Mouse (Mus musculus): ENCODE measurements at regions not wholly inside any gene's neighbourhood (a gene's known extent, or its start where the extent isn't known, plus 50 kb on each side); places are given as distances from the start of the nearest gene placed in this dataset.
"Not testable (repeated sequence)": the region's sequence is repeated elsewhere in the genome, so short reads cannot be mapped to it uniquely, and the experiment has no call there.

DNA sequence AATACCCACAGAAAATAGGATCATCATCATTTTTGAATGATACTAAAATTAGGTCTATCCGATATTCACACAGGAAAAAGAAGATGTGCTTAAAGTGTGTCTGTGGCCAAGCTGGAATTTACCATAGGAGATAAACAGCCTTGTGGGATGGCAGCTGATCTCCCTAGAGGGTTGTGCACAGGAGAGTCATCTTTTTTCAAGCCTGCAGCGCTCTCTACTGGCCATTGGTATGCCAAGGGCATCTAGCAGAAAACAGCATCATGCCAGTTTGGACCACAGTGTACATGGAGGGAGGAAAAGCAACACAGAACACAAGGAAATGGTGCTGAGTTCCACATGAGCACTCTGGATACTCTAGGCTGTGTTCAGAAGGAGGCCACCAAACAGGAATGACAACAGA lies 74.1 kb upstream of the Diaph3 start:
- H3K27me3 ChIP-seq (replicated peaks): no peaks in the 10 kb centered on the region

GRCm38 (mm10) chr14:87217042-87217441 lies 76.0 kb upstream of the Diaph3 start:
- H3K4me2 ChIP-seq: no peak overlapping the region
- H3K4me1 ChIP-seq: no peaks in the 10 kb centered on the region
- 82% methylated on average over 7 of the region's 7 CpGs for WGBS
- no peak overlapping the region for H3K4me3 ChIP-seq (replicated peaks)
- no peak overlapping the region for H3K9ac ChIP-seq (replicated peaks)
- no peaks in the 10 kb centered on the region for H3K36me3 ChIP-seq
- no peak overlapping the region for H3K27ac ChIP-seq (replicated peaks)
- no peak for ATAC-seq (ENCODE audit: low FRiP score)
- H3K9me3 ChIP-seq (replicated peaks): no peaks in the 10 kb centered on the region
- no peaks in the 10 kb centered on the region for H3K27me3 ChIP-seq (replicated peaks)

More for the DNA sequence above, 74.1 kb upstream of the Diaph3 start:
- no peaks in the 10 kb centered on the region for H3K4me1 ChIP-seq
- H3K36me3 ChIP-seq: no peaks in the 10 kb centered on the region
- H3K27ac ChIP-seq (replicated peaks): no peak overlapping the region
- no peaks in the 10 kb centered on the region for H3K9me3 ChIP-seq (replicated peaks)
- H3K4me3 ChIP-seq (replicated peaks): no peak overlapping the region
- ATAC-seq (ENCODE audit: low FRiP score): no peak
- WGBS: 29% methylated on average over 2 of the region's 2 CpGs
- no peak overlapping the region for H3K9ac ChIP-seq (replicated peaks)
- H3K4me2 ChIP-seq: no peak overlapping the region

DNA sequence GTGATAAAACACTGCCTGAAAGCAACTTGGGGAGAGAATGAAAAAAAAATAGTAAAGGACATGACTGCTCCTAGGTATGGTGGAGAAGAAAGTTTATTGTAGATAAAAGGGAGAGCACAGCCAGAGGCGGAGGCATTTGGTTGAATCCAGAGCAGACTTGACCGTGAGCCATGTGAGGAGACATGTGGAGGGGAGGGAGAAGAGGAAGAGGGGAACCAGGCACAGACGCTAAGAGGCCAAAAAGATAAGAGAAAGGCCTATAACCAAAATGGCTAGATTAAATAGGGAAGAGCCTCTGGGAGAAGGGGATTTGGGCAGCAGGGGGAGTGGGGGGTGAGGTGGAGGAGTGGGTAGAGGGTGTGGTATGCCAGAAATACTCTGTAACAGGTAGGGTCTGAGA lies 78.9 kb upstream of the Diaph3 start:
- ATAC-seq (ENCODE audit: low FRiP score): no peak
- 96% methylated on average over 3 of the region's 3 CpGs for WGBS
- Histone ChIP-seq H3K27me3 (replicated peaks) (no peaks in the 10 kb centered on the region), H3K27ac (replicated peaks) (no peak overlapping the region), H3K36me3 (no peaks in the 10 kb centered on the region), H3K4me3 (replicated peaks) (no peak overlapping the region), H3K4me1 (no peaks in the 10 kb centered on the region), H3K9ac (replicated peaks) (no peak overlapping the region), H3K9me3 (replicated peaks) (no peaks in the 10 kb centered on the region), H3K4me2 (no peak overlapping the region)

- Histone ChIP-seq H3K27me3 (replicated peaks) (no peaks in the 10 kb centered on the region), H3K36me3 (no peaks in the 10 kb centered on the region), H3K27ac (replicated peaks) (no peak overlapping the region), H3K9ac (replicated peaks) (no peak overlapping the region), H3K4me2 (no peak overlapping the region), H3K9me3 (replicated peaks) (no peaks in the 10 kb centered on the region), H3K4me3 (replicated peaks) (no peak overlapping the region), H3K4me1 (no peaks in the 10 kb centered on the region)
- no peak for ATAC-seq (ENCODE audit: low FRiP score)
- WGBS: 80% methylated on average over 5 of the region's 5 CpGs
Observed at GRCm38 (mm10) chr14:87224870-87225269, 83.8 kb upstream of the Diaph3 start.

GRCm38 (mm10) chr14:87249258-87249657 lies 108.2 kb upstream of the Diaph3 start:
- Histone ChIP-seq H3K27me3 (replicated peaks) (no peaks in the 10 kb centered on the region), H3K4me2 (no peak overlapping the region), H3K9ac (replicated peaks) (no peak overlapping the region), H3K4me3 (replicated peaks) (no peak overlapping the region), H3K27ac (replicated peaks) (no peak overlapping the region), H3K4me1 (no peaks in the 10 kb centered on the region), H3K36me3 (no peaks in the 10 kb centered on the region), H3K9me3 (replicated peaks) (no peaks in the 10 kb centered on the region)
- no peak for ATAC-seq (ENCODE audit: low FRiP score)
- 95% methylated on average over 2 of the region's 2 CpGs for WGBS

DNA sequence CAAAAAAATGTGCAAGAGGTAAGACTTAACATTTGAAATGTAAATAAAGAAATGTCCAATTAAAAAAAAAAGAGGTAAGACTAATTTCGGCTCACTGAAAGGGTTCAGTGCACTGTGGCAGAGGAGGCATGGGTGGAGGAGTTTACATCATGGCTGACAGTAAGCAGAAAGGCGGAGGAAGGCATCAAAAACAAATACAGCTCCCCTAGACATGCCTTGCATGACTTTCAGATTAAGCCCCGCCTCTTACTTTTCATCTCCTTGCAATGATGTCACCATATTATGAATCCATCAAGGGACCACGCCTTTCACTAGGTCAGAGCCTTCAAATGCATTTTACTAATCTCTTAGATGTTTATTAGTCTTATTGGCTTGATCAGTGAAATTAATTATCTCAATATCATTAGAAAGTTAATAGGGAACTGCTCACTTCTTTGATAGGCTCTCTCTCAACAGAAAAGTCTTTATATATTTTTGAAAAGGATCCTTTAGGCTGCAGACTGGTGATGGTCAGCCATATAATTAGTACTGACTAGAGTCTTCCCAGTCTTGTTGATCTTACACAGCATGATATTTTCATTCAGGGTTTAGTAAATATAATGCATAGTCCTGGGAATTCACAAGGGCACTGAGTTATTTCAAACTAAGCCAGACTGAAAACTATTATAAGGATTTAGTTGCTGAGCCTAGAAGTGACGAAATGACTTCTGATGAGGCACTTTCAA lies 114.6 kb upstream of the Diaph3 start:
- Histone ChIP-seq H3K9me3 (replicated peaks) (no peaks in the 10 kb centered on the region), H3K36me3 (no peaks in the 10 kb centered on the region), H3K9ac (replicated peaks) (no peak overlapping the region), H3K4me2 (no peak overlapping the region), H3K4me3 (replicated peaks) (no peak overlapping the region), H3K27me3 (replicated peaks) (no peaks in the 10 kb centered on the region), H3K27ac (replicated peaks) (no peak overlapping the region), H3K4me1 (no peaks in the 10 kb centered on the region)
- no peak for ATAC-seq (ENCODE audit: low FRiP score)
- 85% methylated on average over 5 of the region's 5 CpGs for WGBS

DNA sequence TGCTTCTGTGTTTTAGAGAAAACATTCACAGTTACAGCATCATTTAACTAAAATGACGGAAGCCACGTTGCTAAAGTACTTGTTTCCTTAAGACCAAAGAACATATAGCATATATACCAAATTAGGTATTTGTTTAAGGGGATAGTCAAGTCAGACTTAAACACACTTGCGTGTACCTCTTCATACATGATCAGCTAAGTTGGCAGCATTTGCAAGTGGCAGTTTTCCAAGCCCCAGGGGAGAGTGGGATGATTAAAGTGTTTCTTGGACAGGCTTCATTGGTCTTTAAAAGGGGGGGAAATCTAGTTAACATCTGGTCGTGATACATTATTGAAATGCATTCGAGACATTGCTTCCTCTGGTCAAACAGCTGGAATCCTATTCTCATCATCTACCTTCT lies 120.7 kb upstream of the Diaph3 start:
- no peak overlapping the region for H3K9ac ChIP-seq (replicated peaks)
- 59% methylated on average over 5 of the region's 5 CpGs for WGBS
- ATAC-seq (ENCODE audit: low FRiP score): no peak
- no peak overlapping the region for H3K27ac ChIP-seq (replicated peaks)
- H3K4me2 ChIP-seq: no peak overlapping the region
- H3K4me3 ChIP-seq (replicated peaks): no peak overlapping the region
- H3K36me3 ChIP-seq: no peaks in the 10 kb centered on the region
- no peaks in the 10 kb centered on the region for H3K9me3 ChIP-seq (replicated peaks)
- no peaks in the 10 kb centered on the region for H3K27me3 ChIP-seq (replicated peaks)
- H3K4me1 ChIP-seq: no peaks in the 10 kb centered on the region

- no peak overlapping the region for H3K9ac ChIP-seq (replicated peaks)
- no peak overlapping the region for H3K4me3 ChIP-seq (replicated peaks)
- no peak for ATAC-seq (ENCODE audit: low FRiP score)
- H3K36me3 ChIP-seq: no peaks in the 10 kb centered on the region
- H3K9me3 ChIP-seq (replicated peaks): no peaks in the 10 kb centered on the region
- WGBS: 89% methylated on average over 4 of the region's 4 CpGs
- H3K27me3 ChIP-seq (replicated peaks): no peaks in the 10 kb centered on the region
- H3K4me1 ChIP-seq: peaks cover 3% of the 10 kb centered on the region
- no peak overlapping the region for H3K27ac ChIP-seq (replicated peaks)
- H3K4me2 ChIP-seq: no peak overlapping the region
Observed at GRCm38 (mm10) chr14:87264826-87265225, 123.8 kb upstream of the Diaph3 start.

GRCm38 (mm10) chr14:87266309-87266708 lies 125.3 kb upstream of the Diaph3 start:
- no peak for ATAC-seq (ENCODE audit: low FRiP score)
- peaks cover 5% of the 10 kb centered on the region for H3K4me1 ChIP-seq
- no peak overlapping the region for H3K4me3 ChIP-seq (replicated peaks)
- no peaks in the 10 kb centered on the region for H3K36me3 ChIP-seq
- 56% methylated on average over 6 of the region's 6 CpGs for WGBS
- no peak overlapping the region for H3K9ac ChIP-seq (replicated peaks)
- no peak overlapping the region for H3K4me2 ChIP-seq
- H3K9me3 ChIP-seq (replicated peaks): no peaks in the 10 kb centered on the region
- H3K27ac ChIP-seq (replicated peaks): no peak overlapping the region
- no peaks in the 10 kb centered on the region for H3K27me3 ChIP-seq (replicated peaks)

GRCm38 (mm10) chr14:87289266-87289665 lies 127.2 kb upstream of the Tdrd3 start:
- not testable (repeated sequence) for H3K36me3 ChIP-seq; H3K9ac ChIP-seq (replicated peaks); H3K4me1 ChIP-seq; H3K27ac ChIP-seq (replicated peaks); H3K4me2 ChIP-seq; H3K4me3 ChIP-seq (replicated peaks); H3K27me3 ChIP-seq (replicated peaks); ATAC-seq (ENCODE audit: low FRiP score); H3K9me3 ChIP-seq (replicated peaks)
- whole genome bisulfite sequencing: 95% methylated on average over 8 of the region's 8 CpGs

GRCm38 (mm10) chr14:87289708-87290243 lies 126.7 kb upstream of the Tdrd3 start:
- Histone ChIP-seq H3K9ac (replicated peaks) (no peak overlapping the region), H3K9me3 (replicated peaks) (no peaks in the 10 kb centered on the region), H3K36me3 (no peaks in the 10 kb centered on the region), H3K27me3 (replicated peaks) (no peaks in the 10 kb centered on the region), H3K4me3 (replicated peaks) (no peak overlapping the region), H3K4me2 (no peak overlapping the region), H3K27ac (replicated peaks) (no peak overlapping the region), H3K4me1 (no peaks in the 10 kb centered on the region)
- WGBS: 90% methylated on average over 4 of the region's 4 CpGs
- ATAC-seq (ENCODE audit: low FRiP score): no peak

DNA sequence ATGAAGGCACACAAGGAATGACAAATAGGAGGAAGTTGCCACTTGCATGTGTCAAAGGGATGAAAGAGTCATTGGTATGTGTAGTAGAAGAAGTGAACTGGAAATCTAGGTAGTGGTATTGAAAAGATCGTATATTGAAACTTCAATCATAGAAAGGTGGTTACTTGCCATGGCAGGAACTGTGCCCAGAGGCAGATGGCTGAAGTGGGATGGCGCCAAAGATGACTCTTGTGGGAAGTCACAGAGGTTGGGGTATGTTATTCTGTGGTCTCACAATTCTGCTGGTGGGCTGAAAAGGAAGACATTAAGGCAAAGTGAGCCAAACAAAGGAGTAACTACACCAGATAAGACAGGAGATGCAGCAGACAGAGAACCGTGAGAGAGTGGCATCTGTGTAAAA lies 121.2 kb upstream of the Tdrd3 start:
- Histone ChIP-seq H3K4me1 (no peaks in the 10 kb centered on the region), H3K4me3 (replicated peaks) (no peak overlapping the region), H3K9me3 (replicated peaks) (no peaks in the 10 kb centered on the region), H3K4me2 (no peak overlapping the region), H3K27me3 (replicated peaks) (no peaks in the 10 kb centered on the region), H3K36me3 (no peaks in the 10 kb centered on the region), H3K9ac (replicated peaks) (no peak overlapping the region), H3K27ac (replicated peaks) (no peak overlapping the region)
- no peak for ATAC-seq (ENCODE audit: low FRiP score)
- WGBS: 89% methylated on average over 3 of the region's 3 CpGs

All from neural tube, embryonic 15.5 days (tissue).